Mouse (Mus musculus) olfactory bulb, adult 2 months (tissue): ENCODE results near the gene Fam208a.

Source experiments
- CTCF ChIP-seq: fragments of 200-500 bp; IDR thresholded peaks from 2 replicates; pipeline ENCODE4 v1.5.1; 2012; ENCODE audit warnings: low read depth, mild to moderate bottlenecking, low read length, moderate library complexity; ENCODE audit not compliant: insufficient read depth
- POLR2A ChIP-seq: fragments of 200-500 bp; IDR thresholded peaks from 2 replicates; pipeline ENCODE4 v1.6.1; 2012; ENCODE audit warnings: mild to moderate bottlenecking, low read depth, low read length, moderate library complexity; ENCODE audit not compliant: insufficient read depth

DNA sequence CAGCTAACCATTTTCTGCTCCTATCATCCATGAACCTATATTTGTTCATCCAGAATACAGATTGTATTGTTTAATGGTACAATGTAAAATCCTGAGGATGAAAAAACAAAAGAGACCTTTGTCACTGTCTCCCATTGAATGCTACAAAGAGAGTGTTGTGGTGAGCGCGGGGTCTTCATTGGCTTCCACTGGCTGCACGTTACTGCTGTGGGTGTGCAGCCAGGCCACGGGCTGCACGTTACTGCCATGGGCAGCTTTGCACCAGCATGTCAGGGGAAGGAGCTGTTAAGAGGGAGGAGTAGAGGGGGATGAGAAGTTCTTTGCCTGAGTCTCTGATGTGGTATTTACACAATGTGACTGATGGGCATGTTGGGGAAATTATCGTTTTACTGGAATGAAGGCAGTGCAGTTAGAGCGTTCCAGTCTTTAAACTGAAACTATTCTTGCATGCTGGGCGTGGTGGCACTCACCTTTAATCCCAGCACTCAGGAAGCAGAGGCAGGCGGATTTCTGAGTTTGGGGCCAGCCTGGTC, 36.8 kb upstream of the Fam208a start:
- no peak for TF ChIP-seq CTCF
- no peak for TF ChIP-seq POLR2A
